Mouse (Mus musculus) midbrain, embryonic 16.5 days (tissue): ENCODE measurements around the gene Mospd3. TPM values are rescaled to one million over a fixed set of nuclear protein-coding genes. Genes with fewer than 3 reads are reported as not detected.

ENCODE experiments used
- ATAC-seq: fragments of 200-750 bp; cut with Nextera tagmentation; 2 replicates; pipeline ENCODE4 v1.8.0; 2017; ENCODE audit warnings: moderate TSS enrichment
- H3K27ac ChIP-seq: fragments of 300-500 bp; sonication (generic); 2 replicates; pipeline ENCODE4 v1.5.1; 2014; ENCODE audit warnings: mild to moderate bottlenecking, low read length, mixed read lengths
- H3K27me3 ChIP-seq: fragments of 300-500 bp; sonication (generic); 2 replicates; pipeline ENCODE4 v1.6.1; 2014; ENCODE audit warnings: low read depth, low read length, mixed read lengths; ENCODE audit not compliant: control insufficient read depth, insufficient read depth
- H3K36me3 ChIP-seq: fragments of 300-500 bp; sonication (generic); 2 replicates; pipeline ENCODE4 v1.6.1; 2014; ENCODE audit warnings: mild to moderate bottlenecking, low read length, moderate library complexity, mixed read lengths; ENCODE audit not compliant: control insufficient read depth, insufficient read depth
- H3K4me1 ChIP-seq: fragments of 300-500 bp; sonication (generic); 2 replicates; pipeline ENCODE4 v1.6.1; 2014; ENCODE audit warnings: mild to moderate bottlenecking, low read length, mixed read lengths; ENCODE audit not compliant: control insufficient read depth, insufficient read depth
- H3K4me2 ChIP-seq: fragments of 300-500 bp; sonication (generic); 2 replicates; pipeline ENCODE4 v1.6.1; 2014; ENCODE audit warnings: mild to moderate bottlenecking, low read length, mixed read lengths
- H3K4me3 ChIP-seq: fragments of 300-500 bp; sonication (generic); 2 replicates; pipeline ENCODE4 v1.5.1; 2014; ENCODE audit warnings: low read depth, mild to moderate bottlenecking, low read length, moderate library complexity, mixed read lengths
- H3K9ac ChIP-seq: fragments of 300-500 bp; sonication (generic); 2 replicates; pipeline ENCODE4 v1.6.1; 2014; ENCODE audit warnings: low read depth, low read length, mixed read lengths
- H3K9me3 ChIP-seq: fragments of 300-500 bp; sonication (generic); replicated peaks from 2 replicates; pipeline ENCODE4 v1.6.1; 2014; ENCODE audit warnings: mild to moderate bottlenecking, low read length, mixed read lengths; ENCODE audit not compliant: control insufficient read depth, poor library complexity, severe bottlenecking
- WGBS: fragments of 180-500 bp; shearing (Covaris S2); extraction: QIAGEN DNeasy Blood & Tissue Kit; methylation state at CpG from one replicate; pipeline ENCODE4 v1.1.7; 2014; 5-methylcytosine and 5-hydroxymethylcytosine counted together
- polyA plus RNA-seq: library from polyadenylated mRNA; unstranded; fragments of >200 nt; fragmentation: Nextera tagmentation; extraction: Ambion mirVana; gene quantifications from 2 replicates; pipeline ENCODE4 v1.2.1, GENCODE M21; 2015

Gene Mospd3
- polyA plus RNA-seq, 1 experiment from 2014 or later: 60.9 TPM

DNA sequence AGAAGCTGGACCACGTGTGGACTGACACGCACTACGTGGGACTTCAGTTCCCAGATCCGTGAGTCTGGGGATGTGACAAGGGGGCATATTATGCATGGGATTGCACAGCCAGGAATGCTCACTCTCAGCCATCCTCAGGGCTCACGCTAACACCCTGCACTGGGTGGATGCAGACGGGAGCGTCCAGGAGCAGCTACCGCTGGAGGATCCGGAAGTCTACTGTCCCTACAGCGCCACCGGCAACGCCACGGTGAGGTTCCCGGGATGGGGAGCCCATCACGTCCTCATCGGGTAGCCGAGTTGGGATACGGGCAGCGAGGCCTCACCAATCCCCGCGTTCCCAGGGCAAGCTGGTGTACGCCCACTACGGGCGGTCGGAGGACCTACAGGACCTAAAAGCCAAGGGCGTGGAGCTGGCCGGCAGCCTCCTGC, 26.4 kb downstream of the Mospd3 start:
- Histone ChIP-seq H3K36me3 (no peaks in the 10 kb centered on the region), H3K27ac (no peak overlapping the region), H3K4me2 (peak overlapping the region; percentile 56), H3K4me3 (peak overlapping the region; percentile 33), H3K4me1 (no peaks in the 10 kb centered on the region; the same call in 1 of the 2 replicates), H3K9me3 (no peaks in the 10 kb centered on the region), H3K9ac (peak overlapping the region; percentile 52; the same call in 1 of the 2 replicates), H3K27me3 (no peaks in the 10 kb centered on the region)
- 4% methylated on average over 27 of the region's 27 CpGs for WGBS
- ATAC-seq: peak; percentile 48; the same call in 1 of the 2 replicates

DNA sequence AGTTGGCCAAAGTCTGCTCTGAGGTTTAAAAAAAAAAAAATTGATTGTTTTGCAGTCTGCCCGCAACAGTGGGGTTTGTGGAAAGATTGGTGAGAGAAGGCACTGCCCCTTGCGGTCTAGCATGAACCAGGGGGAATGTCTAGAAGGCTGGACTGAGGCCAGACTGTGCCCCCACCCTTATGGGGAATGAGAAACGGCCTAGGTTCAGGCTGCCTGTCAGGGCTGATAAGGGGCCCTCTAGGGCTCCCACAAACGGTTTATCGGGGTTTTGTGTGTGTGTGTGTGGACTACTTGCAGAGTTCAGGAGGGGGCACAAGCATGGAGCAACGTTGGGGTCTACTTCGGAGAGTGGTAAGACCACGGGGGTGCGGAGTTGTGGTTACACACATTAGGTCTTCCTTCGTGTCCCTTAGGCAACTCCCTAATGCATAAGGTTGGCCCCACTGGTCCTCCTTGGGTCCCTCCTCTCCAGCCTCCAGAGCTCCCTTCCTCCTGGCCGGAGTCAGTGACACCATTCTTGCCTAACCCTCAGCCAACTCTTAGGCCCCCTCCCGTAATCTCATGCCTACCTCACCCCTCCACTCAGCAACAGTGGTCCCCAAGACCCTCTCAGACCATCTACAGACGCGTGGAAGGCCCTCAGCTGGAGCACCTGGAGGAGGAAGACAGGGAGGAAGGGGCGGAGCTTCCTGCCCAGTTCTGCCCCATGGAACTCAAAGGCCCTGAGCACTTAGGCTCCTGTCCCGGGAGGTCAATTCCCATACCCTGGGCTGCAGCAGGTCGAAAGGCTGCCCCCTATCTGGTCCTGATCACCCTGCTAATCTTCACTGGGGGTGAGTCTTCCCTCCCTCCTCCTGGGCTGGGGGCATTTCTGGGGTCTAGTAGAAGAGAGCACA, 29.9 kb downstream of the Mospd3 start:
- no peaks in the 10 kb centered on the region for H3K9me3 ChIP-seq
- 0 out of 2 replicates have a peak, but pooled peaks cover 4% of the 10 kb centered on the region for H3K36me3 ChIP-seq
- WGBS: 88% methylated on average over 17 of the region's 17 CpGs
- no peak; the same call in 1 of the 2 replicates for ATAC-seq
- H3K9ac ChIP-seq: no peak overlapping the region
- no peaks in the 10 kb centered on the region; the same call in 1 of the 2 replicates for H3K4me1 ChIP-seq
- no peak overlapping the region for H3K4me3 ChIP-seq
- H3K27ac ChIP-seq: no peak overlapping the region
- no peaks in the 10 kb centered on the region for H3K27me3 ChIP-seq
- H3K4me2 ChIP-seq: no peak overlapping the region

DNA sequence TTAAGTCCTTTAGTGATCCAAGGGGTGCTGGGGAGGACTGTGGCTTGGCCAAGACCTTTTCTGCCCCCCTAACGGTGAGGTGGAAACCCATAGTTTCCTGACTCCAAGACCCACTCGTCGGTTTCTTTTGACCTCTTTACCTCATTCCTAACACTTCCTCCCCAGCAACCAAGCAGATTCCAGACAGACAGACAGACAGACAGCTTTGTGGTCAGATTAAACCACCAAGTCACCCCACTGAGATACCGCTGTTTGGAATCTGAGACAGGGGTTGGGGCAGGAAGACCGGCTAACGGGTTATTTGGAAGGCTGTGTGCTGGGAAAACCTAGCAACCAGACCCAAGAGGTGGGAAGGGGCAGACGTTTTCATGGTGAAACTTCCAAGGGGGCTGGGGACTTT, 30.7 kb downstream of the Mospd3 start:
- ATAC-seq: no peak

DNA sequence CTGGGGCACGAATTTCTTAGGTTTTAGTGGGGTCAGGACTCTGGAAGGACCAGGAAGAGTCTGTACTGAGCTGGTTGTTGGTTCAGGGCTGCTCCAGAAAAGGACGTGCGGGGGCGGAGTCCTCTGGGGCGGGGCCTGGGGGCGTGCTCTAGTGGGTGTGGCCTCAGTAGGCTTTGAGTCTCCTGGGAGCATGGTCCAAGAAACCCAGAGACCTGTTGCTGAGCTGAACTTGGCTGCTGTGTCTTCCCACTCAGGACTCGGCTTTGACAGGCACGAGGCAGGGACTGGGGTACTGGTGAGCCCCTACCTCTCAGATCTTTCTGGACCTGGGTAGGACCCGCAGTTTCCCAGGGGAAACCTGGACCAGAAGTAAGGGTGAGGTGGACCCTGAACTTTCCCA, 31.2 kb downstream of the Mospd3 start, which contains the start of gene Tfr2:
TSS of gene Tfr2 (plus strand) at position 176 of the 400 bp plus-strand sequence.
- WGBS: 34% methylated on average over 9 of the region's 9 CpGs
- Histone ChIP-seq H3K9me3 (no peaks in the 10 kb centered on the region), H3K36me3 (peaks cover 10% of the 10 kb centered on the region), H3K4me3 (no peak within 1 kb of the TSS), H3K9ac (no peak within 1 kb of the TSS), H3K27me3 (no peaks in the 10 kb centered on the region), H3K4me1 (no peaks in the 10 kb centered on the region; the same call in 1 of the 2 replicates), H3K4me2 (no peak within 1 kb of the TSS), H3K27ac (no peak within 1 kb of the TSS)
- no peak for ATAC-seq

More for the DNA sequence above, 30.7 kb downstream of the Mospd3 start:
- no peaks in the 10 kb centered on the region for H3K27me3 ChIP-seq
- H3K4me3 ChIP-seq: no peak overlapping the region
- H3K36me3 ChIP-seq: peaks cover 7% of the 10 kb centered on the region; the same call in 1 of the 2 replicates
- no peak overlapping the region for H3K4me2 ChIP-seq
- 46% methylated on average over 7 of the region's 7 CpGs for WGBS
- H3K9me3 ChIP-seq: no peaks in the 10 kb centered on the region
- H3K4me1 ChIP-seq: no peaks in the 10 kb centered on the region; the same call in 1 of the 2 replicates
- H3K27ac ChIP-seq: no peak overlapping the region
- no peak overlapping the region for H3K9ac ChIP-seq

DNA sequence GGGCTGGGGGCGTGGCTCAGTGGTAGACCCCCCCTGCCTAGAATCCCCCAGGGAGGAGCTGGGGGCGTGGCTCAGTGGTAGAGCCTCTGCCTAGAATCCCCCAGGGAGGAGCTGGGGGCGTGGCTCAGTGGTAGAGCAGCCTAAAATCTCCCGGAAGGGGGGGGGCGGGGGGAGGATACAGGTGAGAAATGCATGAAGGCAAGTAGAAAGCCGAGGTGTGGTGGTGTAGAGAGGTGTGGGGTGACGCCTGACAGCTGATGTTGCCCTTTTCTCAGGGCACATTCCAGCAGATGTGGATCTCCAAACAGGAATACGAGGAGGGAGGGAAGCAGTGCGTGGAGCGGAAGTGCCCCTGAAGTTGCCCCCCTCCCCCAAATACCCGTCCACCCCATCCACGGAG, 31.8 kb downstream of the Mospd3 start:
- H3K4me1 ChIP-seq: no peaks in the 10 kb centered on the region
- H3K27me3 ChIP-seq: no peaks in the 10 kb centered on the region
- H3K4me2 ChIP-seq: no peak overlapping the region
- no peaks in the 10 kb centered on the region for H3K9me3 ChIP-seq
- peaks cover 12% of the 10 kb centered on the region for H3K36me3 ChIP-seq
- no peak overlapping the region for H3K4me3 ChIP-seq
- WGBS: 83% methylated on average over 9 of the region's 12 CpGs
- H3K27ac ChIP-seq: no peak overlapping the region
- no peak for ATAC-seq
- H3K9ac ChIP-seq: no peak overlapping the region

DNA sequence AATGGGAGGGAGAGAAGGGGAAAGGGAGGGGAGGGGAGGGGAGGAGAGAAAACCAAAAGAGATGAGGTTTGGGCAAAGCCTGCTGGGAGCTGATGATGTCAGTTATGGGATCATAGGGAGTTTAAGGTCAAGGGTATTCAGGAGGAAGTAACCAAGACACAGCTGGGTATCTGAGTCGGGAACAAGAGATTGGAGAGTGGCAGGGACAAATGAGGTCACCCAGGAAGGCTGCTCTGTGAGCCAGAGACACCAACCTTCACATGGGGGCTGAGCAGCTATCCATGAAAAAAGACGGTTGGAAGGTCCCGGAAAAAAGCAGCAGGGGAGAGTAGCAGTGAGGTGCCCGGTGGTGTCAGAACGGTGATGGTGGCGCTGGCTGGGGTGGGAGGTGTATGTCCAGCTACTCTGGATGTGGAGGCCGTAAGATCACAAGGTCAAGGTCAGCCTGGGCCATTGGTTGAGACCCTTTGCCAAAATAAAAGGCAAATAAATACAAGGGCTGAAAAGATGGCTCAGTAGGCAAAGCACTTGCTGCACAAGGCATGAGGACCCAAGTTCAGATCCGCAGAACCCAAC, 32.5 kb downstream of the Mospd3 start:
- H3K9ac ChIP-seq: no peak overlapping the region
- H3K4me2 ChIP-seq: no peak overlapping the region
- no peak overlapping the region for H3K27ac ChIP-seq
- peaks cover 12% of the 10 kb centered on the region for H3K36me3 ChIP-seq
- WGBS: 81% methylated on average over 8 of the region's 8 CpGs
- H3K9me3 ChIP-seq: no peaks in the 10 kb centered on the region
- ATAC-seq: no peak
- H3K27me3 ChIP-seq: no peaks in the 10 kb centered on the region
- no peaks in the 10 kb centered on the region for H3K4me1 ChIP-seq
- no peak overlapping the region for H3K4me3 ChIP-seq

DNA sequence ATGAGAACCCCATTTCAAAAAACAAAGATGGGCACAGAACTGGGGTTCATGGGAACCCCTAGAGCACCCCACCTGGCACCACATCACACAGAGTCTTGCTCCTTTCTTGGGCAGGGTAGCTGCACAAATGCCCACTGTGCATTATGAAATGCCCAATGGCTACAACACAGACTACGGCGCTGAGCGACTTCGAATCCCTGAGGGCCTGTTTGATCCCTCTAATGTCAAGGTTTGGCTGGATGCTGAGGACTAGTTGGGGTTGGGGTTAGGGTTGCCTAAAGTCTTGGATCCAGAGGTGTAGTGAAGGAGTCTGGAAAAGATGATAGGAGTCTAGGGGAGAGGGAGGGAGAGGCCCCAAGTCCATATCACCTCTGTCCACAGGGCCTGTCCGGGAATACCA, 34.4 kb downstream of the Mospd3 start:
- Histone ChIP-seq H3K4me1 (no peaks in the 10 kb centered on the region), H3K9me3 (no peaks in the 10 kb centered on the region), H3K9ac (no peak overlapping the region), H3K4me3 (no peak overlapping the region), H3K27ac (no peak overlapping the region), H3K4me2 (no peak overlapping the region), H3K27me3 (no peaks in the 10 kb centered on the region), H3K36me3 (peaks cover 12% of the 10 kb centered on the region)
- ATAC-seq: no peak
- WGBS: 91% methylated on average over 5 of the region's 5 CpGs

DNA sequence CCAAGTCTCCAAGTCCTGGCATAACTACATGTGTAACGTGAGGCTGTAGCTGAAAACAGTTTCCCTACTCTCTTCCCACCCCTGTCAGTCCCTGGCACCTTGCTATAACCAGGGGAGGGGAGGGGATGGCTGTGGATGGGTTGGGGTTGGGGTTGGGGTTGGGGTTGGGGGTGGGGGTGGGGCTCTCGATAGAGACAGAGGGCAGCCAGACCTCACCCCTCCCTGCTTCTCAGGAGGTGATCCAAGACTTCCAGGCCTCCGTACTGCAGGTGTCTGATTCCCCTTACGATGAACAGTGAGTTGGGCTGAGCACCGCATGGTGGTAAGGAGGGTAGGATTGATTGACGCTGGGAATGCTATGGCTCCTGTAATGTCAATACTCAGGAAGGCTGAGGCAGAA, 35.1 kb downstream of the Mospd3 start:
- H3K4me2 ChIP-seq: no peak overlapping the region
- no peaks in the 10 kb centered on the region for H3K4me1 ChIP-seq

DNA sequence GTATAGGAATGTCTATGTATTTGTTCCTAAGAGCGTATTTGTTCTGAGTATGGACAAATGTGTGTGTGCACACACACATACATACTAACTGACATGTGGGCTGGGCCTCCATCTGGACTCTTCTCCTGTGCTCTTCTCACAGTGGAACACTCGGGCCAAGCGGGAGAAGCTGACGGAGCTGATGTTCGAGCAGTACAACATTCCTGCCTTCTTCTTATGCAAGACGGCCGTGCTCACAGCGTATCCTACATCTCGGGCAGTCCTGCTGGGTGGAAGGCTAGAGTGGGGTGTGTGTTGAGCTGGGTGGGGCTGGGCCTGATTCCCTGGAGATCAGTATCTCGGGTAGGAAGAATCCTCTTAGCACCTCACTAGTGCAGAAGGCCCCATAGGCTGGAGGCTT, 37.9 kb downstream of the Mospd3 start:
- H3K4me3 ChIP-seq: no peak overlapping the region
- H3K9me3 ChIP-seq: no peaks in the 10 kb centered on the region
- ATAC-seq: no peak

More for the DNA sequence above, 35.1 kb downstream of the Mospd3 start:
- no peaks in the 10 kb centered on the region for H3K9me3 ChIP-seq
- no peak overlapping the region for H3K4me3 ChIP-seq
- WGBS: 71% methylated on average over 6 of the region's 6 CpGs
- H3K27me3 ChIP-seq: no peaks in the 10 kb centered on the region
- H3K27ac ChIP-seq: no peak overlapping the region
- no peak overlapping the region for H3K9ac ChIP-seq
- ATAC-seq: no peak
- peaks cover 13% of the 10 kb centered on the region for H3K36me3 ChIP-seq

More for the DNA sequence above, 37.9 kb downstream of the Mospd3 start:
- Histone ChIP-seq H3K27me3 (no peaks in the 10 kb centered on the region), H3K4me1 (no peaks in the 10 kb centered on the region), H3K9ac (no peak overlapping the region), H3K4me2 (no peak overlapping the region), H3K36me3 (peaks cover 21% of the 10 kb centered on the region), H3K27ac (no peak overlapping the region)
- WGBS: 82% methylated on average over 10 of the region's 10 CpGs
